Mouse (Mus musculus): ENCODE results near the gene Shc3. TPM values are rescaled to one million over a fixed set of nuclear protein-coding genes. Genes with fewer than 3 reads are reported as not detected.

Shc3 gene
- polyA plus RNA-seq, 2 experiments, result 0.12 TPM; not detected in 1

- H3K4me1 ChIP-seq (replicated peaks; ENCODE audit: control insufficient read depth in 2 of 2, insufficient read depth in 2 of 2, low read length in 1 of 2), result no peaks in the 10 kb centered on the region
- 48% methylated on average over 6 of the region's 6 CpGs for WGBS (ENCODE audit: insufficient replicate concordance)
- TF ChIP-seq CTCF (IDR thresholded peaks at IDR 0.05; ENCODE audit: low read depth), result no peak
- TF ChIP-seq EP300 (IDR thresholded peaks at IDR 0.05; ENCODE audit: low read depth), result no peak
- no peak overlapping the region for H3K4me3 ChIP-seq (ENCODE audit: insufficient read depth in 1 of 2, low read depth in 2 of 2, low read length in 2 of 2)
- no peak overlapping the region for H3K4me2 ChIP-seq (ENCODE audit: low read depth)
- no peaks in the 10 kb centered on the region for H3K27me3 ChIP-seq (ENCODE audit: control insufficient read depth, insufficient read depth, low read length)
- H3K27ac ChIP-seq, result no peak overlapping the region
- no peak for DNase-seq (ENCODE audit: low read depth in 3 of 3, low spot score in 3 of 3)
- H3K9ac ChIP-seq (replicated peaks), result no peak overlapping the region
- no peaks in the 10 kb centered on the region for H3K36me3 ChIP-seq (replicated peaks; ENCODE audit: control insufficient read depth, insufficient read depth, low read depth)
- ATAC-seq (ENCODE audit: insufficient read depth), result no peak
- H3K9me3 ChIP-seq (ENCODE audit: control insufficient read depth, low read length), result no peaks in the 10 kb centered on the region
Observed at GRCm38 (mm10) chr13:51518880-51519279, 50.3 kb downstream of the Shc3 start.

- 61% methylated on average over 4 of the region's 4 CpGs for WGBS (ENCODE audit: insufficient replicate concordance)
- Histone ChIP-seq H3K4me1 (replicated peaks; ENCODE audit: control insufficient read depth in 2 of 2, insufficient read depth in 2 of 2, low read length in 1 of 2) (no peaks in the 10 kb centered on the region), H3K27ac (no peak overlapping the region), H3K4me2 (ENCODE audit: low read depth) (no peak overlapping the region), H3K36me3 (replicated peaks; ENCODE audit: control insufficient read depth, insufficient read depth, low read depth) (no peaks in the 10 kb centered on the region), H3K27me3 (ENCODE audit: control insufficient read depth, insufficient read depth, low read length) (no peaks in the 10 kb centered on the region), H3K9me3 (ENCODE audit: control insufficient read depth, low read length) (no peaks in the 10 kb centered on the region), H3K9ac (replicated peaks) (no peak overlapping the region), H3K4me3 (ENCODE audit: insufficient read depth in 1 of 2, low read depth in 2 of 2, low read length in 2 of 2) (no peak overlapping the region)
- no peak for DNase-seq (ENCODE audit: low read depth in 3 of 3, low spot score in 3 of 3)
- TF ChIP-seq EP300 (IDR thresholded peaks at IDR 0.05; ENCODE audit: low read depth) (no peak), CTCF (IDR thresholded peaks at IDR 0.05; ENCODE audit: low read depth) (no peak)
- ATAC-seq (ENCODE audit: insufficient read depth), result no peak
Observed at GRCm38 (mm10) chr13:51517943-51518342, 51.3 kb downstream of the Shc3 start.

GRCm38 (mm10) chr13:51508836-51509235, 60.4 kb downstream of the Shc3 start:
- Histone ChIP-seq H3K9me3 (ENCODE audit: control insufficient read depth, low read length) (no peaks in the 10 kb centered on the region), H3K4me2 (ENCODE audit: low read depth) (no peak overlapping the region), H3K27ac (no peak overlapping the region), H3K4me3 (ENCODE audit: insufficient read depth in 1 of 2, low read depth in 2 of 2, low read length in 2 of 2) (no peak overlapping the region), H3K4me1 (replicated peaks; ENCODE audit: control insufficient read depth in 2 of 2, insufficient read depth in 2 of 2, low read length in 1 of 2) (no peaks in the 10 kb centered on the region), H3K36me3 (replicated peaks; ENCODE audit: control insufficient read depth, insufficient read depth, low read depth) (no peaks in the 10 kb centered on the region), H3K9ac (replicated peaks) (no peak overlapping the region), H3K27me3 (ENCODE audit: control insufficient read depth, insufficient read depth, low read length) (no peaks in the 10 kb centered on the region)
- 74% methylated on average over 9 of the region's 9 CpGs for WGBS (ENCODE audit: insufficient replicate concordance)
- TF ChIP-seq EP300 (IDR thresholded peaks at IDR 0.05; ENCODE audit: low read depth) (no peak), CTCF (IDR thresholded peaks at IDR 0.05; ENCODE audit: low read depth) (no peak)
- DNase-seq (ENCODE audit: low read depth in 3 of 3, low spot score in 3 of 3), result no peak
- no peak for ATAC-seq (ENCODE audit: insufficient read depth)

- no peaks in the 10 kb centered on the region for H3K36me3 ChIP-seq (replicated peaks; ENCODE audit: control insufficient read depth, insufficient read depth, low read depth)
- no peak overlapping the region for H3K4me3 ChIP-seq (ENCODE audit: insufficient read depth in 1 of 2, low read depth in 2 of 2, low read length in 2 of 2)
- no peak for ATAC-seq (ENCODE audit: insufficient read depth)
- no peak overlapping the region for H3K9ac ChIP-seq (replicated peaks)
- H3K4me1 ChIP-seq (replicated peaks; ENCODE audit: control insufficient read depth in 2 of 2, insufficient read depth in 2 of 2, low read length in 1 of 2), result no peaks in the 10 kb centered on the region
- no peak for TF ChIP-seq CTCF (IDR thresholded peaks at IDR 0.05; ENCODE audit: low read depth)
- TF ChIP-seq EP300 (IDR thresholded peaks at IDR 0.05; ENCODE audit: low read depth), result no peak
- no peaks in the 10 kb centered on the region for H3K27me3 ChIP-seq (ENCODE audit: control insufficient read depth, insufficient read depth, low read length)
- H3K9me3 ChIP-seq (ENCODE audit: control insufficient read depth, low read length), result no peaks in the 10 kb centered on the region
- no peak overlapping the region for H3K4me2 ChIP-seq (ENCODE audit: low read depth)
- no peak overlapping the region for H3K27ac ChIP-seq
- no peak for DNase-seq (ENCODE audit: low read depth in 3 of 3, low spot score in 3 of 3)
- 55% methylated on average over 5 of the region's 5 CpGs for WGBS (ENCODE audit: insufficient replicate concordance)
Observed at GRCm38 (mm10) chr13:51505711-51506110, 63.5 kb downstream of the Shc3 start.

- no peak for DNase-seq (ENCODE audit: low read depth in 3 of 3, low spot score in 3 of 3)
- Histone ChIP-seq H3K27ac (no peak overlapping the region), H3K4me2 (ENCODE audit: low read depth) (no peak overlapping the region), H3K27me3 (ENCODE audit: control insufficient read depth, insufficient read depth, low read length) (no peaks in the 10 kb centered on the region), H3K4me3 (ENCODE audit: insufficient read depth in 1 of 2, low read depth in 2 of 2, low read length in 2 of 2) (no peak overlapping the region), H3K36me3 (replicated peaks; ENCODE audit: control insufficient read depth, insufficient read depth, low read depth) (no peaks in the 10 kb centered on the region), H3K9ac (replicated peaks) (no peak overlapping the region), H3K4me1 (replicated peaks; ENCODE audit: control insufficient read depth in 2 of 2, insufficient read depth in 2 of 2, low read length in 1 of 2) (no peaks in the 10 kb centered on the region), H3K9me3 (ENCODE audit: control insufficient read depth, low read length) (no peaks in the 10 kb centered on the region)
- no peak for ATAC-seq (ENCODE audit: insufficient read depth)
- no peak for TF ChIP-seq EP300 (IDR thresholded peaks at IDR 0.05; ENCODE audit: low read depth)
- TF ChIP-seq CTCF (IDR thresholded peaks at IDR 0.05; ENCODE audit: low read depth), result no peak
- 58% methylated on average over 1 of the region's 1 CpGs for WGBS (ENCODE audit: insufficient replicate concordance)
Observed at GRCm38 (mm10) chr13:51499769-51500168, 69.5 kb downstream of the Shc3 start.
